Mouse (Mus musculus): ENCODE results near the gene Smug1. TPM values are rescaled to one million over a fixed set of nuclear protein-coding genes. Genes with fewer than 3 reads are reported as not detected.

Smug1 gene
- polyA plus RNA-seq, 1 experiment from 2014 or later = 12.2 TPM

DNA sequence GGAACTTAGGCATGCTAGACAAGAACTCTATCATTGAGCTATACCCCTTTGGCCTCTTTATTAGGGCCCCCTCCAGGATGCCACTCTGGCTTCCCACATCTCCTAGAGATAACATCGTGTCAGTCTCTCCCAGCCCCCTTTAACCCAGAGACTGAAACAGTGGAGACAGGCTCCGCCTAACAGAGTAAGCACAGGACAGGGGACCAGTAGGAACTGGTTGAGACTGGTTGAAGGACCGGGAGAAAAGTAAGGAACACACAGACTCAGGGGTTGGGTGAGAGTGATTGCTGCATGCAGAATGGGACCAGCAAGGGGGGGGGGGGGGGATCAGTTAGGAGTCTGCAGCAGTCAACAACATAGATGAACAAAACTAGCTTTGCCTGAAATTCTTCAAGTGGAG is 22.7 kb downstream of the Smug1 start:
- ATAC-seq = no peak
- WGBS = 20% methylated on average over 3 of the region's 3 CpGs

GRCm38 (mm10) chr15:103135431-103135947 is 31.4 kb downstream of the Smug1 start:
- Histone ChIP-seq H3K4me3 (ENCODE audit: low read depth, low read length) (no peak overlapping the region), H3K27me3 (replicated peaks; ENCODE audit: insufficient read depth, low read length) (no peaks in the 10 kb centered on the region; the same call in 1 of the 2 replicates), H3K36me3 (ENCODE audit: insufficient read depth, low read length) (no peaks in the 10 kb centered on the region), H3K4me2 (replicated peaks; ENCODE audit: low read depth, low read length) (no peak overlapping the region), H3K9me3 (ENCODE audit: low read length) (no peaks in the 10 kb centered on the region), H3K27ac (ENCODE audit: low read length) (no peak overlapping the region), H3K4me1 (ENCODE audit: insufficient read depth, low read depth, low read length) (no peaks in the 10 kb centered on the region; the same call in 1 of the 2 replicates), H3K9ac (replicated peaks; ENCODE audit: low read depth) (no peak overlapping the region)
- 29% methylated on average over 13 of the region's 13 CpGs for WGBS
- DNase-seq (ENCODE audit: low spot score) = no peak
- TF ChIP-seq EP300 (IDR thresholded peaks at IDR 0.05) (no peak), CTCF (IDR thresholded peaks at IDR 0.05) (no peak)
- no peak for ATAC-seq

More for the DNA sequence above, 22.7 kb downstream of the Smug1 start:
- Histone ChIP-seq H3K4me3 (ENCODE audit: low read depth, low read length) (no peak overlapping the region), H3K9me3 (ENCODE audit: low read length) (no peaks in the 10 kb centered on the region), H3K4me2 (replicated peaks; ENCODE audit: low read depth, low read length) (no peak overlapping the region), H3K27me3 (replicated peaks; ENCODE audit: insufficient read depth, low read length) (peaks cover 29% of the 10 kb centered on the region), H3K27ac (ENCODE audit: low read length) (no peak overlapping the region), H3K9ac (replicated peaks; ENCODE audit: low read depth) (no peak overlapping the region), H3K36me3 (ENCODE audit: insufficient read depth, low read length) (no peaks in the 10 kb centered on the region), H3K4me1 (ENCODE audit: insufficient read depth, low read depth, low read length) (no peaks in the 10 kb centered on the region; the same call in 1 of the 2 replicates)
- DNase-seq (ENCODE audit: low spot score) = no peak
- TF ChIP-seq EP300 (IDR thresholded peaks at IDR 0.05) = no peak
- no peak for TF ChIP-seq CTCF (IDR thresholded peaks at IDR 0.05)

GRCm38 (mm10) chr15:103134277-103135086 is 32.4 kb downstream of the Smug1 start:
- WGBS = 31% methylated on average over 5 of the region's 5 CpGs
- no peak overlapping the region for H3K4me2 ChIP-seq (replicated peaks; ENCODE audit: low read depth, low read length)
- TF ChIP-seq EP300 (IDR thresholded peaks at IDR 0.05) = no peak
- TF ChIP-seq CTCF (IDR thresholded peaks at IDR 0.05) = no peak
- no peaks in the 10 kb centered on the region; the same call in 1 of the 2 replicates for H3K4me1 ChIP-seq (ENCODE audit: insufficient read depth, low read depth, low read length)
- no peak overlapping the region for H3K4me3 ChIP-seq (ENCODE audit: low read depth, low read length)
- H3K9ac ChIP-seq (replicated peaks; ENCODE audit: low read depth) = no peak overlapping the region
- H3K27me3 ChIP-seq (replicated peaks; ENCODE audit: insufficient read depth, low read length) = no peaks in the 10 kb centered on the region; the same call in 1 of the 2 replicates
- ATAC-seq (no peak), DNase-seq (ENCODE audit: low spot score) (no peak)
- H3K9me3 ChIP-seq (ENCODE audit: low read length) = no peaks in the 10 kb centered on the region
- no peak overlapping the region for H3K27ac ChIP-seq (ENCODE audit: low read length)
- no peaks in the 10 kb centered on the region for H3K36me3 ChIP-seq (ENCODE audit: insufficient read depth, low read length)

DNA sequence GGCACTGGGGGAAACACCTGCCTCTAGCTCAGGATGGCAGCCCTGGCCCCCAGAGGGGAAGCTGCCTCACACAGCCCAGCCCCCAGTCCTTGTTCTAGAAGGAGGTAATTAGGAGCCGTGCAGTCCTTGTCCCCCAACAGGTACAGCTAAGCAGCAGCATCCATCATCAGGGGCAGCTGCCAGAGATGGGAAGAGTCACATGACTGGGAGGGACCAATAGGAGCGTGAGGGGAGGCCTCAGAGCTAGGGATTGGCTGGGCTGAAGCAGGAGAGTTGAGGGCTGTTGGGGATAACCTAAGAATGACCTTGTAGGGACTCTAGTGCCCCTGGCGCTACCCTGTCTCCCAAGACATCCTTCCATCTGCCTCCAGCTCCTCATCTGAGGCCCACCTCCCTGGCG is 33.1 kb downstream of the Smug1 start:
- DNase-seq (ENCODE audit: low spot score) (no peak), ATAC-seq (no peak)
- H3K36me3 ChIP-seq (ENCODE audit: insufficient read depth, low read length) = no peaks in the 10 kb centered on the region
- TF ChIP-seq EP300 (IDR thresholded peaks at IDR 0.05) (no peak), CTCF (IDR thresholded peaks at IDR 0.05) (no peak)
- no peak overlapping the region for H3K4me3 ChIP-seq (ENCODE audit: low read depth, low read length)
- H3K4me2 ChIP-seq (replicated peaks; ENCODE audit: low read depth, low read length) = no peak overlapping the region
- WGBS = 24% methylated on average over 4 of the region's 4 CpGs
- H3K9ac ChIP-seq (replicated peaks; ENCODE audit: low read depth) = no peak overlapping the region
- no peak overlapping the region for H3K27ac ChIP-seq (ENCODE audit: low read length)
- no peaks in the 10 kb centered on the region for H3K9me3 ChIP-seq (ENCODE audit: low read length)
- H3K4me1 ChIP-seq (ENCODE audit: insufficient read depth, low read depth, low read length) = no peaks in the 10 kb centered on the region; the same call in 1 of the 2 replicates
- no peaks in the 10 kb centered on the region; the same call in 1 of the 2 replicates for H3K27me3 ChIP-seq (replicated peaks; ENCODE audit: insufficient read depth, low read length)

DNA sequence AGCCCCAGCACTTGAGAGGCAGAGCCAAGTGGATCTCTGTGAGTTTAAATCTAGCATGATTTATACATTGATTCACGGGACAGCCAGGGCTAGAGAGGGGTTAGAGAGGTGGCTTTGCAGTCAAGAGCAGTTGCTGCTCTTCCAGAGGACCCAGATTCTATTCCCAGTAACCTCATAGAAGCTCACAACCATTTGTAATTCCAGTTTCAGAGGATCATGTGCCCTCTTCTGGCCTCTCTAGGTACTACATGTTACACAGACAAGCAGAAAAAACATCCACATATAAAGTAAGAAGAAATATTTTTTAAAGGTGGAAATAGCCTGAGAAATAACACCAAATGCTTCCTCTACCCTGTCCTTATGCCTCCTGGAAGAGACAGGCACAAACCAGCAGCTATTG is 36.2 kb downstream of the Smug1 start:
- no peak for ATAC-seq
- TF ChIP-seq CTCF (IDR thresholded peaks at IDR 0.05) (peak; percentile 65), EP300 (IDR thresholded peaks at IDR 0.05) (no peak)
- Histone ChIP-seq H3K4me1 (ENCODE audit: insufficient read depth, low read depth, low read length) (no peaks in the 10 kb centered on the region; the same call in 1 of the 2 replicates), H3K9ac (replicated peaks; ENCODE audit: low read depth) (no peak overlapping the region), H3K27me3 (replicated peaks; ENCODE audit: insufficient read depth, low read length) (no peaks in the 10 kb centered on the region; the same call in 1 of the 2 replicates), H3K36me3 (ENCODE audit: insufficient read depth, low read length) (no peaks in the 10 kb centered on the region), H3K27ac (ENCODE audit: low read length) (no peak overlapping the region), H3K4me3 (ENCODE audit: low read depth, low read length) (no peak overlapping the region), H3K4me2 (replicated peaks; ENCODE audit: low read depth, low read length) (no peak overlapping the region), H3K9me3 (ENCODE audit: low read length) (no peaks in the 10 kb centered on the region)
- 42% methylated on average over 1 of the region's 1 CpGs for WGBS
- DNase-seq (ENCODE audit: low spot score) = no peak

GRCm38 (mm10) chr15:103129289-103129688 is 37.6 kb downstream of the Smug1 start:
- ATAC-seq (no peak), DNase-seq (ENCODE audit: low spot score) (no peak)
- Histone ChIP-seq H3K27me3 (replicated peaks; ENCODE audit: insufficient read depth, low read length) (no peaks in the 10 kb centered on the region), H3K9ac (replicated peaks; ENCODE audit: low read depth) (no peak overlapping the region), H3K9me3 (ENCODE audit: low read length) (no peaks in the 10 kb centered on the region), H3K36me3 (ENCODE audit: insufficient read depth, low read length) (no peaks in the 10 kb centered on the region), H3K4me2 (replicated peaks; ENCODE audit: low read depth, low read length) (no peak overlapping the region), H3K27ac (ENCODE audit: low read length) (no peak overlapping the region), H3K4me3 (ENCODE audit: low read depth, low read length) (no peak overlapping the region), H3K4me1 (ENCODE audit: insufficient read depth, low read depth, low read length) (no peaks in the 10 kb centered on the region)
- 28% methylated on average over 6 of the region's 6 CpGs for WGBS
- TF ChIP-seq CTCF (IDR thresholded peaks at IDR 0.05) (no peak), EP300 (IDR thresholded peaks at IDR 0.05) (no peak)

Data from lung, postnatal 0 days (tissue).